In genomic region chr13:101849416-101849815, GRCm38 (mm10) we compare ENCODE assay signal across 23 mouse cellular contexts.
DNase-seq lines count a peak whose midpoint lies in the region; ATAC-seq and TF ChIP-seq lines count a peak whose summit lies in the region.
"Had no signal": no experiment of that assay in that cellular context is flagged by ENCODE, and none has a peak within 500 bp of the region (broad histone marks: within the 10 kb centered on the region; RNA-seq: fewer than 3 reads in every experiment).

No protein-coding gene starts in this region.

- no peak for TF ChIP-seq CTCF in liver, adult 2 months (IDR thresholded peaks at IDR 0.05; ENCODE audit: low read depth, low read length)
- no peak for TF ChIP-seq CTCF in lung, postnatal 0 days (IDR thresholded peaks at IDR 0.05)

- no peaks in the 10 kb centered on the region for H3K9me3 ChIP-seq in liver, embryonic 11.5 days (ENCODE audit: control insufficient read depth, low read length)
- H3K9me3 ChIP-seq in lung, postnatal 0 days (ENCODE audit: low read length) = no peaks in the 10 kb centered on the region
- no peaks in the 10 kb centered on the region for H3K9me3 ChIP-seq in midbrain, embryonic 11.5 days (ENCODE audit: control insufficient read depth, low read length)
- no peaks in the 10 kb centered on the region for H3K9me3 ChIP-seq in midbrain, embryonic 14.5 days (ENCODE audit: control insufficient read depth, low read length)
- H3K9me3 ChIP-seq: G1E had no signal

- H3K27me3 ChIP-seq in liver, adult 2 months (ENCODE audit: control insufficient read depth, insufficient read depth, low read length) = no peaks in the 10 kb centered on the region
- no peaks in the 10 kb centered on the region for H3K27me3 ChIP-seq in liver, embryonic 11.5 days (replicated peaks; ENCODE audit: control insufficient read depth, insufficient read depth, low read length)
- H3K27me3 ChIP-seq in lung, postnatal 0 days (replicated peaks; ENCODE audit: insufficient read depth, low read length) = no peaks in the 10 kb centered on the region
- no peaks in the 10 kb centered on the region for H3K27me3 ChIP-seq in midbrain, embryonic 11.5 days (ENCODE audit: control insufficient read depth, insufficient read depth, low read length)
- H3K27me3 ChIP-seq in midbrain, embryonic 14.5 days (ENCODE audit: control insufficient read depth, insufficient read depth, low read length) = no peaks in the 10 kb centered on the region
- H3K27me3 ChIP-seq: CH12.LX, Patski had no signal

- 0 out of 2 replicates have a peak overlapping the region, but pooled peaks have one; percentile 6 for H3K27ac ChIP-seq in liver, adult 2 months (replicated peaks; ENCODE audit: insufficient read depth, low read depth, low read length)
- no peak overlapping the region for H3K27ac ChIP-seq in liver, embryonic 11.5 days (ENCODE audit: low read depth, low read length)
- H3K27ac ChIP-seq in lung, postnatal 0 days (ENCODE audit: low read length) = no peak overlapping the region
- no peak overlapping the region for H3K27ac ChIP-seq in midbrain, embryonic 11.5 days (ENCODE audit: low read depth, low read length)
- H3K27ac ChIP-seq in midbrain, embryonic 14.5 days (replicated peaks; ENCODE audit: low read depth, low read length) = no peak overlapping the region

- no peak for TF ChIP-seq EP300 in lung, postnatal 0 days (IDR thresholded peaks at IDR 0.05)

- no peak overlapping the region for H3K4me3 ChIP-seq in liver, adult 2 months (ENCODE audit: insufficient read depth, low read depth, low read length)
- no peak overlapping the region for H3K4me3 ChIP-seq in liver, embryonic 11.5 days (ENCODE audit: low read depth, low read length)
- H3K4me3 ChIP-seq in lung, postnatal 0 days (ENCODE audit: low read depth, low read length) = no peak overlapping the region
- no peak overlapping the region for H3K4me3 ChIP-seq in midbrain, embryonic 11.5 days (ENCODE audit: low read depth, low read length)
- H3K4me3 ChIP-seq in midbrain, embryonic 14.5 days (replicated peaks; ENCODE audit: low read depth, low read length) = no peak overlapping the region

- peak; percentile 81 for DNase-seq in liver, adult 2 months (ENCODE audit: extremely low read depth, low read depth, low spot score)
- DNase-seq in liver, embryonic 11.5 days (ENCODE audit: low spot score) = no peak
- peak; percentile 53 for DNase-seq in lung, postnatal 0 days (ENCODE audit: low spot score)
- DNase-seq in lung, postnatal 10 days = no peak
- DNase-seq in midbrain, embryonic 11.5 days (ENCODE audit: low spot score, missing footprints) = peak; percentile 17
- DNase-seq in midbrain, embryonic 14.5 days = no peak
- peak; percentile 35 for DNase-seq in adipocyte (ENCODE audit: low spot score)
- DNase-seq in thymus, adult 18-20 months = no peak
- DNase-seq: adrenal gland, adult 2 months; adrenal gland, adult 8-10 months; adrenal gland, postnatal 10 days; adrenal gland, postnatal 14 days; adrenal gland, postnatal 25 days; adrenal gland, postnatal 36 days; B cell, adult 2 months; cerebellum, adult 11 months; cerebellum, adult 11-12 months; cerebellum, adult 18-20 months had no signal

- no peaks in the 10 kb centered on the region for H3K79me2 ChIP-seq in liver, adult 2 months (ENCODE audit: control insufficient read depth, insufficient read depth, low read length)

- peaks cover 20% of the 10 kb centered on the region for H3K4me1 ChIP-seq in liver, adult 2 months (ENCODE audit: control insufficient read depth, insufficient read depth, low read length)
- no peaks in the 10 kb centered on the region for H3K4me1 ChIP-seq in liver, embryonic 11.5 days (replicated peaks; ENCODE audit: control insufficient read depth, insufficient read depth, low read length)
- peaks cover 13% of the 10 kb centered on the region; the same call in 1 of the 2 replicates for H3K4me1 ChIP-seq in lung, postnatal 0 days (ENCODE audit: insufficient read depth, low read depth, low read length)
- no peaks in the 10 kb centered on the region for H3K4me1 ChIP-seq in midbrain, embryonic 11.5 days (ENCODE audit: control insufficient read depth, insufficient read depth, low read length)
- H3K4me1 ChIP-seq in midbrain, embryonic 14.5 days (ENCODE audit: control insufficient read depth, insufficient read depth, low read length) = no peaks in the 10 kb centered on the region

- H3K36me3 ChIP-seq in liver, adult 2 months (ENCODE audit: control insufficient read depth, insufficient read depth, low read length) = no peaks in the 10 kb centered on the region
- no peaks in the 10 kb centered on the region for H3K36me3 ChIP-seq in liver, embryonic 11.5 days (ENCODE audit: control insufficient read depth, insufficient read depth, low read length)
- no peaks in the 10 kb centered on the region for H3K36me3 ChIP-seq in lung, postnatal 0 days (ENCODE audit: insufficient read depth, low read length)
- H3K36me3 ChIP-seq in midbrain, embryonic 11.5 days (ENCODE audit: control insufficient read depth, insufficient read depth, low read length) = no peaks in the 10 kb centered on the region
- H3K36me3 ChIP-seq in midbrain, embryonic 14.5 days (ENCODE audit: control insufficient read depth, insufficient read depth, low read length) = no peaks in the 10 kb centered on the region
- H3K36me3 ChIP-seq: G1E had no signal

- H3K4me2 ChIP-seq in liver, embryonic 11.5 days = no peak overlapping the region
- no peak overlapping the region for H3K4me2 ChIP-seq in lung, postnatal 0 days (replicated peaks; ENCODE audit: low read depth, low read length)
- no peak overlapping the region for H3K4me2 ChIP-seq in midbrain, embryonic 11.5 days
- H3K4me2 ChIP-seq in midbrain, embryonic 14.5 days (ENCODE audit: low read length) = no peak overlapping the region

- no peak for ATAC-seq in liver, embryonic 11.5 days (replicated peaks; ENCODE audit: low FRiP score)
- ATAC-seq in lung, postnatal 0 days = no peak
- ATAC-seq in midbrain, embryonic 11.5 days (ENCODE audit: low FRiP score) = no peak
- ATAC-seq in midbrain, embryonic 14.5 days (ENCODE audit: low FRiP score, low TSS enrichment) = no peak
- ATAC-seq: activated CD4-positive, CD25-positive, alpha-beta regulatory T cell, adult 4 months; CD4-positive, CD25-positive, alpha-beta regulatory T cell, adult 4 months; Patski had no signal

- no peak for TF ChIP-seq POLR2A in liver, adult 2 months (IDR thresholded peaks at IDR 0.05; ENCODE audit: extremely low read depth, insufficient read depth, low read length)

- WGBS in liver, adult 2 months = 36% methylated on average over 6 of the region's 6 CpGs
- 81% methylated on average over 6 of the region's 6 CpGs for WGBS in liver, embryonic 11.5 days
- WGBS in lung, postnatal 0 days = 53% methylated on average over 6 of the region's 6 CpGs
- WGBS in midbrain, embryonic 11.5 days = 88% methylated on average over 6 of the region's 6 CpGs
- 92% methylated on average over 6 of the region's 6 CpGs for WGBS in midbrain, embryonic 14.5 days

- no peak overlapping the region for H3K9ac ChIP-seq in liver, adult 2 months (ENCODE audit: low read depth, low read length)
- H3K9ac ChIP-seq in liver, embryonic 11.5 days (ENCODE audit: low read depth, low read length) = no peak overlapping the region
- no peak overlapping the region for H3K9ac ChIP-seq in lung, postnatal 0 days (replicated peaks; ENCODE audit: low read depth)
- no peak overlapping the region for H3K9ac ChIP-seq in midbrain, embryonic 11.5 days (ENCODE audit: low read length)
- no peak overlapping the region for H3K9ac ChIP-seq in midbrain, embryonic 14.5 days (replicated peaks; ENCODE audit: low read length)

Comparison
In these comparisons a context has a peak if more than half of its experiments do, and no peak if none do; other contexts are left out.
1. DNase-seq: peak in liver, adult 2 months (single experiment), lung, postnatal 0 days (single experiment), midbrain, embryonic 11.5 days (single experiment) and adipocyte (single experiment); none in liver, embryonic 11.5 days (single experiment), lung, postnatal 10 days (single experiment), midbrain, embryonic 14.5 days (single experiment) and thymus, adult 18-20 months (0 of 2).